Mouse (Mus musculus) cortical plate, adult 2 months (tissue): ENCODE data around the gene Trim16. TPM values are rescaled to one million over a fixed set of nuclear protein-coding genes. Genes with fewer than 3 reads are reported as not detected.

Experiments used
- H3K27ac ChIP-seq: fragments of 200-500 bp; 2 replicates; pipeline ENCODE4 v1.5.1; 2012; ENCODE audit warnings: low read length, control low read depth, inconsistent platforms; ENCODE audit not compliant: insufficient read depth
- H3K4me1 ChIP-seq: fragments of 200-500 bp; 2 replicates; pipeline ENCODE4 v1.6.1; 2011; ENCODE audit warnings: low read length; ENCODE audit not compliant: control insufficient read depth, insufficient read depth
- H3K4me3 ChIP-seq: fragments of 200-500 bp; 2 replicates; pipeline ENCODE4 v1.5.1; 2011; ENCODE audit warnings: mild to moderate bottlenecking, low read length, control low read depth; ENCODE audit not compliant: insufficient read depth
- CTCF ChIP-seq: fragments of 200-500 bp; IDR thresholded peaks from 2 replicates; pipeline ENCODE4 v1.5.1; 2011; ENCODE audit warnings: mild to moderate bottlenecking, control low read depth, low read length; ENCODE audit not compliant: insufficient read depth; ENCODE audit errors: extremely low read depth
- POLR2A ChIP-seq: fragments of 200-500 bp; IDR thresholded peaks from 2 replicates; pipeline ENCODE4 v1.6.1; 2011; ENCODE audit warnings: mild to moderate bottlenecking, low read length, control low read depth; ENCODE audit not compliant: insufficient read depth; ENCODE audit errors: extremely low read depth
- polyA plus RNA-seq: library from polyadenylated mRNA; depleted of rRNA; stranded (reverse); fragments of >200 nt; gene quantifications from 2 replicates; pipeline ENCODE4 v1.2.3, GENCODE M21; 2012; rRNA removed

Gene Trim16
- polyA plus RNA-seq, 1 experiment, result 1.6 TPM

- no peak overlapping the region for H3K27ac ChIP-seq
- TF ChIP-seq CTCF (no peak), POLR2A (no peak)
Observed at GRCm38 (mm10) chr11:62883407-62883806, 63.4 kb downstream of the Trim16 start.

GRCm38 (mm10) chr11:62885323-62885722 is 65.3 kb downstream of the Trim16 start:
- no peak overlapping the region for H3K27ac ChIP-seq
- H3K4me1 ChIP-seq, result 0 out of 2 replicates have a peak, but pooled peaks cover 2% of the 10 kb centered on the region
- no peak overlapping the region for H3K4me3 ChIP-seq
- no peak for TF ChIP-seq CTCF
- TF ChIP-seq POLR2A, result no peak

More at GRCm38 (mm10) chr11:62883407-62883806, 63.4 kb downstream of the Trim16 start:
- Histone ChIP-seq H3K4me3 (no peak overlapping the region), H3K4me1 (0 out of 2 replicates have a peak, but pooled peaks cover 2% of the 10 kb centered on the region)

GRCm38 (mm10) chr11:62890796-62891195 is 70.8 kb downstream of the Trim16 start:
- Histone ChIP-seq H3K27ac (no peak overlapping the region), H3K4me3 (no peak overlapping the region), H3K4me1 (no peaks in the 10 kb centered on the region)
- TF ChIP-seq CTCF (no peak), POLR2A (no peak)

- no peak overlapping the region for H3K4me3 ChIP-seq
- H3K27ac ChIP-seq, result no peak overlapping the region
- no peak for TF ChIP-seq CTCF
- TF ChIP-seq POLR2A, result no peak
- no peaks in the 10 kb centered on the region for H3K4me1 ChIP-seq
Observed at GRCm38 (mm10) chr11:62891763-62892162, 71.7 kb downstream of the Trim16 start.

Other genes with a start within 250 kb of the Trim16 start
- 23.4 and 23.5 TPM in 2 replicates for gene Trpv2, start 245.7 kb upstream of the Trim16 start, polyA plus RNA-seq
- gene Lrrc75a, start 171.7 kb upstream of the Trim16 start, polyA plus RNA-seq, result 19.7 and 22.1 TPM in 2 replicates
- 36.2 and 39.3 TPM in 2 replicates for gene Mmgt2, start 171.6 kb upstream of the Trim16 start, polyA plus RNA-seq
- 13.2 and 13.6 TPM in 2 replicates for gene Zfp287, start 88.3 kb upstream of the Trim16 start, polyA plus RNA-seq
- gene Gm10428, start 67.1 kb upstream of the Trim16 start, polyA plus RNA-seq, result not detected in 2 replicates
- 19.6 and 22.4 TPM in 2 replicates for gene Zfp286, start 30.8 kb upstream of the Trim16 start, polyA plus RNA-seq
- 0.58 and 0.93 TPM in 2 replicates for gene Fbxw10, start 26.8 kb downstream of the Trim16 start, polyA plus RNA-seq
- gene Tvp23b, start 59.2 kb downstream of the Trim16 start, polyA plus RNA-seq, result 30.2 and 32.8 TPM in 2 replicates
- not detected in 2 replicates for gene Cdrt4, start 131.0 kb downstream of the Trim16 start, polyA plus RNA-seq
- gene Tekt3, start 241.4 kb downstream of the Trim16 start, polyA plus RNA-seq, result not detected in 2 replicates